Mouse (Mus musculus) liver, embryonic 14.5 days (tissue): ENCODE data around the gene Maml2. TPM values are rescaled to one million over a fixed set of nuclear protein-coding genes. Genes with fewer than 3 reads are reported as not detected.

Source experiments
- ATAC-seq: fragments of 200-750 bp; cut with Nextera tagmentation; 2 replicates; pipeline ENCODE4 v1.8.0; 2017; ENCODE audit warnings: moderate number of reproducible peaks, mild to moderate bottlenecking, moderate library complexity; ENCODE audit not compliant: insufficient read depth
- DNase-seq, 3 experiments: peaks; one replicate each; pipeline ENCODE4 v3.0.0-alpha.2; 2012 to 2013; ENCODE audit warnings: low read depth in 3 of 3, low spot score in 3 of 3
- H3K27ac ChIP-seq: fragments of 300-500 bp; sonication (generic); 2 replicates; pipeline ENCODE4 v1.5.1; 2014; ENCODE audit warnings: moderate library complexity, mild to moderate bottlenecking, control low read depth, inconsistent platforms
- H3K27me3 ChIP-seq: fragments of 300-500 bp; sonication (generic); 2 replicates; pipeline ENCODE4 v1.6.1; 2014; ENCODE audit warnings: mild to moderate bottlenecking, low read length, moderate library complexity; ENCODE audit not compliant: control insufficient read depth, insufficient read depth
- H3K36me3 ChIP-seq: fragments of 300-500 bp; sonication (generic); replicated peaks from 2 replicates; pipeline ENCODE4 v1.6.1; 2014; ENCODE audit warnings: low read depth; ENCODE audit not compliant: control insufficient read depth, insufficient read depth
- H3K4me1 ChIP-seq, 2 experiments: fragments of 200-500 bp in 1 of 2; fragments of 300-500 bp in 1 of 2; sonication (generic) in 1 of 2; replicated peaks; 2 replicates each; pipeline ENCODE4 v1.6.1; 2012 to 2014; ENCODE audit warnings: antibody characterized with exemption in 1 of 2, inconsistent platforms in 1 of 2, low read length in 1 of 2; ENCODE audit not compliant: control insufficient read depth in 2 of 2, insufficient read depth in 2 of 2
- H3K4me2 ChIP-seq: fragments of 300-500 bp; sonication (generic); 2 replicates; pipeline ENCODE4 v1.6.1; 2014; ENCODE audit warnings: low read depth, mild to moderate bottlenecking, control low read depth, moderate library complexity
- H3K4me3 ChIP-seq, 2 experiments: fragments of 200-500 bp in 1 of 2; fragments of 300-500 bp in 1 of 2; sonication (generic) in 1 of 2; 2 replicates each; pipeline ENCODE4 v1.5.1; 2012 to 2014; ENCODE audit warnings: low read depth in 2 of 2, low read length in 2 of 2, mild to moderate bottlenecking in 2 of 2, control low read depth in 1 of 2, inconsistent platforms in 1 of 2, moderate library complexity in 1 of 2; ENCODE audit not compliant: insufficient read depth in 1 of 2
- H3K9ac ChIP-seq: fragments of 300-500 bp; sonication (generic); replicated peaks from 2 replicates; pipeline ENCODE4 v1.6.1; 2014; ENCODE audit warnings: mild to moderate bottlenecking, control low read depth, moderate library complexity
- H3K9me3 ChIP-seq: fragments of 300-500 bp; sonication (generic); 2 replicates; pipeline ENCODE4 v1.6.1; 2016; ENCODE audit warnings: low read length, mixed read lengths; ENCODE audit not compliant: control insufficient read depth
- CTCF ChIP-seq: IDR thresholded peaks from 2 replicates; pipeline ENCODE4 v1.5.1; 2016; ENCODE audit warnings: antibody characterized with exemption, low read depth, control low read depth
- EP300 ChIP-seq: IDR thresholded peaks from 2 replicates; pipeline ENCODE4 v1.6.1; 2016; ENCODE audit warnings: antibody characterized with exemption, low read depth
- WGBS: fragments of 180-500 bp; shearing (Covaris S2); extraction: QIAGEN DNeasy Blood & Tissue Kit; methylation state at CpG from one replicate; pipeline ENCODE4 v1.1.7; 2014; ENCODE audit not compliant: insufficient replicate concordance; 5-methylcytosine and 5-hydroxymethylcytosine counted together
- polyA plus RNA-seq, 2 experiments: library from polyadenylated mRNA; depleted of rRNA in 1 of 2; stranded (reverse) in 1 of 2; unstranded in 1 of 2; fragments of >200 nt; fragmentation: Nextera tagmentation in 1 of 2; extraction: Ambion mirVana in 1 of 2; gene quantifications; 2 replicates each; pipeline versions ENCODE4 v1.2.1 to v1.2.3; 2012 to 2014

The Maml2 gene
- polyA plus RNA-seq, 2 experiments = 0.65 to 0.66 TPM

GRCm38 (mm10) chr9:13515976-13516375, 218.2 kb downstream of the Maml2 start:
- DNase-seq (no peak), ATAC-seq (no peak)
- no peaks in the 10 kb centered on the region for H3K9me3 ChIP-seq
- TF ChIP-seq CTCF (no peak), EP300 (no peak)
- 65% methylated on average over 2 of the region's 2 CpGs for WGBS
- no peak overlapping the region for H3K4me3 ChIP-seq
- no peak overlapping the region for H3K9ac ChIP-seq
- no peak overlapping the region for H3K27ac ChIP-seq
- H3K4me2 ChIP-seq = no peak overlapping the region
- no peaks in the 10 kb centered on the region for H3K27me3 ChIP-seq
- no peaks in the 10 kb centered on the region for H3K36me3 ChIP-seq
- peaks cover 0 to 3% of the 10 kb centered on the region in 2 experiments; a peak in 2 of 4 replicates for H3K4me1 ChIP-seq

GRCm38 (mm10) chr9:13518031-13518430, 220.3 kb downstream of the Maml2 start:
- H3K9me3 ChIP-seq = no peaks in the 10 kb centered on the region
- H3K4me1 ChIP-seq = peaks cover 0 to 3% of the 10 kb centered on the region in 2 experiments; a peak in 2 of 4 replicates
- H3K27me3 ChIP-seq = no peaks in the 10 kb centered on the region
- H3K36me3 ChIP-seq = no peaks in the 10 kb centered on the region
- no peak overlapping the region for H3K27ac ChIP-seq
- DNase-seq (no peak), ATAC-seq (no peak)
- WGBS = 23% methylated on average over 2 of the region's 2 CpGs
- H3K9ac ChIP-seq = no peak overlapping the region
- H3K4me3 ChIP-seq = no peak overlapping the region
- H3K4me2 ChIP-seq = no peak overlapping the region
- TF ChIP-seq EP300 (no peak), CTCF (no peak)

GRCm38 (mm10) chr9:13518441-13518971, 220.7 kb downstream of the Maml2 start:
- no peak overlapping the region for H3K9ac ChIP-seq
- no peaks in the 10 kb centered on the region for H3K9me3 ChIP-seq
- H3K27me3 ChIP-seq = no peaks in the 10 kb centered on the region
- 38% methylated on average over 2 of the region's 2 CpGs for WGBS
- DNase-seq = no peak
- no peak overlapping the region for H3K4me2 ChIP-seq
- H3K27ac ChIP-seq = no peak overlapping the region
- H3K4me1 ChIP-seq = peaks cover 0 to 3% of the 10 kb centered on the region in 2 experiments; a peak in 2 of 4 replicates
- H3K4me3 ChIP-seq = no peak overlapping the region
- no peak for ATAC-seq
- H3K36me3 ChIP-seq = no peaks in the 10 kb centered on the region
- TF ChIP-seq EP300 = no peak
- no peak for TF ChIP-seq CTCF

- Histone ChIP-seq H3K9ac (no peak overlapping the region), H3K4me1 (peaks cover 0 to 3% of the 10 kb centered on the region in 2 experiments; a peak in 2 of 4 replicates), H3K36me3 (no peaks in the 10 kb centered on the region), H3K9me3 (no peaks in the 10 kb centered on the region), H3K27me3 (no peaks in the 10 kb centered on the region), H3K4me3 (no peak overlapping the region), H3K27ac (no peak overlapping the region), H3K4me2 (no peak overlapping the region)
- ATAC-seq (no peak), DNase-seq (no peak)
- WGBS = 64% methylated on average over 9 of the region's 9 CpGs
- no peak for TF ChIP-seq EP300
- no peak for TF ChIP-seq CTCF
Observed at GRCm38 (mm10) chr9:13522061-13522820, 224.5 kb downstream of the Maml2 start.

GRCm38 (mm10) chr9:13523046-13523445, 225.3 kb downstream of the Maml2 start:
- no peak for DNase-seq
- Histone ChIP-seq H3K9me3 (no peaks in the 10 kb centered on the region), H3K4me2 (no peak overlapping the region), H3K4me3 (no peak overlapping the region), H3K27ac (no peak overlapping the region), H3K9ac (no peak overlapping the region), H3K36me3 (no peaks in the 10 kb centered on the region), H3K27me3 (no peaks in the 10 kb centered on the region), H3K4me1 (peaks cover 0 to 3% of the 10 kb centered on the region in 2 experiments; a peak in 2 of 4 replicates)
- no peak for TF ChIP-seq CTCF
- TF ChIP-seq EP300 = no peak
- no peak for ATAC-seq
- 25% methylated on average over 3 of the region's 3 CpGs for WGBS
